12 mouse cellular contexts compared by ENCODE assay signal in genomic region chr17:85018794-85019193, GRCm38 (mm10). TPM values are rescaled to one million over a fixed set of nuclear protein-coding genes. Genes with fewer than 3 reads are reported as not detected.
DNase-seq lines count a peak whose midpoint lies in the region; ATAC-seq lines count a peak whose summit lies in the region.
"Had no signal": no experiment of that assay in that cellular context is flagged by ENCODE, and none has a peak within 500 bp of the region (broad histone marks: within the 10 kb centered on the region; RNA-seq: fewer than 3 reads in every experiment).

No protein-coding gene starts in this region.

- DNase-seq in frontal cortex, postnatal 36 days (ENCODE audit: low spot score in 2 of 2): no peak
- DNase-seq in adipocyte (ENCODE audit: low spot score): peak; percentile 23
- DNase-seq in spleen, postnatal 14 days (ENCODE audit: low spot score in 2 of 2): no peak
- DNase-seq in cerebellum, adult 11 months: no peak
- DNase-seq in lung, postnatal 10 days: no peak
- DNase-seq: cerebellum, adult 8-10 months; heart, adult 2 months; right cerebral cortex, postnatal 25 days had no signal

- peak; percentile 76 for ATAC-seq in frontal cortex, adult (ENCODE audit: low TSS enrichment)
- peak; percentile 82 for ATAC-seq in erythroblast, adult 5-6 weeks (replicated peaks; ENCODE audit: low FRiP score, poor library complexity, severe bottlenecking)
- peak; percentile 69 for ATAC-seq in megakaryocyte progenitor cell, adult 5-6 weeks (replicated peaks; ENCODE audit: poor library complexity)
- ATAC-seq: midbrain, embryonic 13.5 days had no signal

RNA-seq across cellular contexts. Expression of gene Slc3a1, which starts 9.4 kb away (rescaled TPM):
- not detected in 2 replicates for total RNA-seq in erythroblast, adult 5-6 weeks (2015; ENCODE audit: low replicate concordance)
- not detected in 2 replicates for total RNA-seq in erythroblast, adult 5-6 weeks (2017; ENCODE audit: low replicate concordance)
- 0.32 TPM in 1 of 2 replicates, not detected in the other for total RNA-seq in megakaryocyte progenitor cell, adult 5-6 weeks (2015)
- total RNA-seq in megakaryocyte progenitor cell, adult 5-6 weeks (2017): 0.04 TPM in 1 of 2 replicates, not detected in the other
